Mouse (Mus musculus): ENCODE results near the gene E2f3.

Gene E2f3

DNA sequence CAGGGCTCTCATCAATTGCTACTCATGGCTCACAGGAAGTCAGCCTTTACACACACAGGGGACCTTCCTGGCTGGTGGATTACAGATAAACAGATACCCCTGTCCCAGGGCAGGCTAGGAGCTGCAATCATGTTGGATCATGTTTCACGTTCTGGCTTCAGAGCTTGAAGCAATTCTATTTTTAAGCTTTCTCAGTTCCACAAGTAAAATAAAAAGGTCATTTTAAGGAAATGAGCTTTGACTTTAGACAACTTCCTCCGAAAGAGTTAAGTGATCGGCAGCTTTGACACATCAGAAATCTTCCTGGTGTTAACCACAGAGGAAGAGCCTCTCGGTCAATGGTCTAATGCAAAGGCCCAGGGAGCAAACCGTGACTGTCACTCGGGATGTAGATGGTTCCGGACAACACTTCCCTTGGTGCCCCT lies 6.7 kb downstream of the E2f3 start:
- DNase-seq (ENCODE audit: low spot score) = no peak

DNA sequence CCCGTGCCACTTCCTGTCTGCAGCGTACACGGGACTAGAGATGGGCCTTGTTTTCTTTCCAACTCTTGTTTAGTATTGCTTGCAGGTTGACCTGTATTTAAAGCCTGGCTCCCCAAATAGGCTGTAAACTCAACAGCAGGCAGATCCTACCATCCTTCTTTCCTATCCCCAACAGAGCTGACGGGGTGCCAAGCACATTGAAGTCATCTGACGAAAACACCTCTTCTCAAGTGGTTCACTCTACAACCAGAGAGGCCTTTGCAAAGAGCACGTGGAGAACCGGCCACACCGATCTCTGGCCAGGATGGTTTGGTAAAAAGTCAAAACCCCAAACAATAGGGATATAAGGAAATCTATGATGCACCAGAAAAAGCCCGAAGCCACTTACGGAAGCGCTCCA lies 8.5 kb downstream of the E2f3 start:
- DNase-seq (ENCODE audit: low spot score) = no peak

DNA sequence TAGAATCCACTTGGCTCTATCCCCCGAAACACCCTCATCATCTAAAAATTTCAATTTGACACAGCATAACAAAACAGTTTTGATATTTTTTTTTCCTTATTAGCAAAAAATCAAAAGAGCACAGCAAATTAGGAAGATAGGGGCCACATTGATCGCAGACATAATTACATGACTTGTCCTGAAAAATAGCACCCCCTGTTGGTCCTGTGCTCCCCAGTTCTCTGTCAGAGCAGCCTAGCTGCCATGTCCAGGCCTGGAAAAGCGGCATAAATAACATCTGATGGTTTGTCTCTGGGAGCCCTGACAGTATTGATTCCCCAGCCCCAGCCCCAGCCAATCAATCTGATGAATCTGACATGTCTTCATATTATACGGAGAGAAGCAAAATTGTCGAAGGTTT lies 11.8 kb downstream of the E2f3 start:
- DNase-seq (ENCODE audit: low spot score) = no peak

DNA sequence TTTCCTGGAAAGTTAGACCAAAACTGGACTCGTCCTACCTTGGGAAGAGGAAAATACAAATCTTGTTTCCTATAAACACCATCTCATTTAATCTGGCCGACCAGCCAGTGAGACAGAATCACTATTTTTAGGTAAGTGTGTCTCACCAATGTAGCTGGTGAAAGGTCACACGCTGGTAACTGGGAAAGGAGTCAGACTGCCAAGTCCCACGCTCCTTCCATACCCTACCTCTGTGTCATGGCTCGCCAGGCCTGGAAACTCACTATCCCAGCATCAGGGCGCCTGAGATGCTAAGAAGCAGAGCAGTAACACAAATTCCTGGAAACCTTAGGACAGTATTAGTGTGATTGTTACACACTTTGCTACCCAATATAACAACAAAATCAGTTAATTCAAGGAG lies 12.3 kb downstream of the E2f3 start:
- no peak for DNase-seq (ENCODE audit: low spot score)

DNA sequence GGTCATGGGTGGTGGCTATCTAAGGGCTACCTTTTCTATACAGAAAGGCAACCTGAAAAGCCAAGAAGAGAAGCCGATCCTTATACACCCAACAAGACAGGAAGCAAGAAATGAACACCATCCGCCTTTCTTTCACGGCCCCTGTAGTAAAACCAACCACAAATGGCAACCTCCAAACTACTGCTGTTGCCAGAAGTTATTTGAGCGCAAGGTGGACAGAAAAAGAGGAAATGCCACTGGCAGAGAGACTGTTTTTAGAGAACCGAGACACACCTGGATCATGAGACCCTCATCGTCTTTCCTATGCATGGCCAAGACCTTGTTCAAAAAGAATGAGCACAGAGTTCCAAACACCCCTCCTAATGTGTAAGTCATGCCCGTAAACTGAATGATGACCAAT lies 15.5 kb downstream of the E2f3 start:
- DNase-seq (ENCODE audit: low spot score) = no peak

DNA sequence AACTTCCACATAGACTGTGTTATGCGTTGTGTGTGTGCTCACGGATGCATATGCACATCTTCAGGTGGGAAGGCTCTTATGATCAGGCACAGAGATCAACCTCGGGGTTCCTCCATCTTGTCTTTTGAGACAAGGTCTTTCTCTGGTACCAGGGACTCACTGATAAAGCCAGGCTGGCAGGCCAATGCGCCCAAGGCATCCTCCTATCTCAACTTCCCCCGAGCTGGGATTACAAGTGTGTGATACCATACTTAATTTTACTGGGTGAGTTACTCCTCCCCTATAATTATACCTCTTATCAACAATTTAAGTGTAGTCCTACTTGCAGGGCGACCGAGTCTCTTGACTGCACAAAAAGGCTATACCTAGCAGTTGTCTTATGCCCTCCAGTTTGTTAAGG lies 17.2 kb downstream of the E2f3 start:
- DNase-seq (ENCODE audit: low spot score) = no peak

DNA sequence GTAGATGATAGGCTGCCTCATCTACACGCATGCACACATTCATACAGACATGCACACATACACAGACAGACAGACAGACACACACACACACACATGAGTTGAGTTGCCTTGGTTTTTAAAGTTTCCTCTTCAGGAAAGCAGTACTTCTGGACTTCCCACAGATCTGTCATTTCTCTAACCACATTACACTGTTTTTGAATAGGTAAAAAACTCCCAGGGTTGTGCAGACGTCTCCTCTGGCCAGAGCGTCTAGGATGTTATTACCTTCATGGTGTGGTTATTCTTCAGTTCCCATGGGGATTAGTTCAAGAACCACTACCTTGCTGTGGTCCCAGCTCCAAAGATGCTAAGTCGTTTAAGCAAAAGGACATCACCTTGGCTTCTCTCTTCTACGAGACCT lies 18.5 kb downstream of the E2f3 start:
- DNase-seq (ENCODE audit: low spot score) = no peak

DNA sequence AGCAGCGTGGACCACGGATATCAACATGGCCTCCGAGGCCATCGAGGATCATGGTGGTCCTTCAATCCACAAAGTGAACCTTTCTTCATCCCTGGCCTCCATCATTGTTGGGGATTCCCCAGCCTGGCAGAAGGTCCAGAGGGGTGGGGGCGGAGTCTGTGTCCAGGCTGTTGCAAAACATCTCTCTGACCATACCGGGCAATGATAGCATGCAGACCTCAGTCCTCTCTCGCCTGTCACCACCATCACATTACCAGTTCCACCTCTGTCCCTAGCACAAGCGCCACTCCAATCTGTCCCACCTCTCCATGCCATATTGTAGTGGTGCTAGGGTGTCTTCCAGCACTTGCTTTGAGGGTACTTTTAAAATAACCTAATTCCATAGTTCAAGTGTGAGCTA lies 18.9 kb downstream of the E2f3 start:
- no peak for DNase-seq (ENCODE audit: low spot score)

DNA sequence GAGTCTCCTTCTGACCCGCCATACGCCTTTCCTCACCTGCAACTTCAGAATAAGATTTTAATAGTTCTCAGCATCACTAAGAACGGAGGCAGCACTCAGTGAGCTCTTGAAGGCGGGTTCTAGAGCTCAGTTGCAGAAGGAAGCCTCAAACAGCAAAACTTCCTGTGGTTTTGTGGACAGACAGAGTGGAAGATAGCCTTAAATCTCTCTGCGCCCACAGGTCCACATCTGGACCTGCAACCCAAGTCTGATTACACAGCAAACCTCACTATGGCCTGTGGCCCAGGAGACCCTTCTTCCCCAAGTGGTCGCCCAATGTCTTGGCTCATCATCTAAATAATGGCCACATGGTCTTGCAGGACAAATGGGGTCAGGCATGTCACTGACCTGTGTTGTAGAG lies 21.8 kb downstream of the E2f3 start:
- no peak for DNase-seq (ENCODE audit: low spot score)

DNA sequence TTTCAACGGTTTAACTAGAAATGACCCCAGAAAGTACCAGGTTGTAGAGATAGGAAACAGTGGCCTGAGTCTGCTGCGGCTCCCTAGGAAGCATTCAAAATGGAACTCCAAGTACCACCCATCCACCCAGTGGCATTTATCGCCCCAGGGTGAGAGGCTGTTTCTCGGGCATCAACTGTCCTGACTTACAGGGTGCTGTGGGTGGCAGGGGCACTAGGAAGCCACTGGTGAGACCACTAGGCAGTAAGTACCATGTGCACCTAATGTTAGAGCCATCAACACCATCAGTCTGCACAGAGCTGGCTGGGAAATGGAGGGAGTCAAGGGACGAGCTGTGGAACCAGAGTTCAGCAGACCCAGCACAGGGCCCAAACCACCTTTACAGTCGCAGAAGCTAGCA lies 25.4 kb downstream of the E2f3 start:
- no peak for DNase-seq (ENCODE audit: low spot score)

DNA sequence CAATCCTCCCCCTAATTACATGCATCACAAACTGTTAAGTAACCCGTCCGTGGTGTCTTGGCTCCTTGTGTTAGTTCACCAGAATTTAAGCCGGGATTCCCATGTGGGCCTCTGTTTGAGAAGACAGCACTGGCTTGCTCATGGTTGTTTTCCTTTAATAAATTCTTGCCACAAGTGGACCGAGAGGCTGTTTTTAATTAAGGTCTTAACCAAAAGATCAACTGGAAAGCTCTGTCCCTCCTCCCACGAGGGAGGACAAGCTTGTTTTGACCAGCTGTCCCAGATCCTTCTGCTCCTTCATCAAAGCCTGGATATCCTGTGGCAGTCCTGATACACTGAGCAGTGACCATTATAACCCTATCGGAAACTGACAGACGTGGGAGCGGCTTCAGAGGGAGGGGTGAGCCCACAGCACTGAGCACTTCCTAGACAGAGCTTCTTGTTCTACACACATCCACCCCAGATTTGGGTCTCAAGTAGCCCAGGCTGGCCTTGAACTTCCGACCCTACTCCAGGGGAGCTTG lies 28.1 kb downstream of the E2f3 start:
- DNase-seq (ENCODE audit: low spot score) = no peak

DNA sequence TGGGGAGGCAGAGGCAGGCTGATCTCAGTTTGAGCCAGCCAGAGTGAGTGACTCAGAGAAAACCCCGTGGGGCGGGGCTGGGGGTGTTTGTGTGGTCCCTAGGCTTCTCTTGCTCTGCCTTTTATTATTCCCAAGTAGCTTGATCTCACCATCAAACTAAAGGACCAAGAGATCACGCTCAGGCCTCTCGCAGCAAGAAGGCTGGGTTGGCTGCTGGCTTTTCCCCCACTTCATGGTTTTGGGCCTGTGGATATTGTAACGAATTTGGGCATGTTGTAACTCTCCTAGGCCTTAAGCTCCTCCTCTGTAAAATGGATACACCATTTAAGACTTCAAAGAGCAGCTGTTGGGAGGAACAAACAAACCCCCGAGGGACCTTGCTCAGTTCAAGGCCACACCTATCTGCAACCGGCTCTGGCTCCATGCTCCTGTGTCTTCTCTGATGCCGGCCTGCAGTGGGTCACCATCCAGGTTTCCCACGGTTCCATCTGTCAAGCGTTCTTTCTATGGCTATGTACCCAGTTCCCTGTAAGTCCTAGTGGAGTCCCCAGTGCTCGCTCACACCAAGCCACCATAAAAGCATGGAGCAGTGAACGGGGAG lies 28.9 kb downstream of the E2f3 start:
- no peak for DNase-seq (ENCODE audit: low spot score)

DNA sequence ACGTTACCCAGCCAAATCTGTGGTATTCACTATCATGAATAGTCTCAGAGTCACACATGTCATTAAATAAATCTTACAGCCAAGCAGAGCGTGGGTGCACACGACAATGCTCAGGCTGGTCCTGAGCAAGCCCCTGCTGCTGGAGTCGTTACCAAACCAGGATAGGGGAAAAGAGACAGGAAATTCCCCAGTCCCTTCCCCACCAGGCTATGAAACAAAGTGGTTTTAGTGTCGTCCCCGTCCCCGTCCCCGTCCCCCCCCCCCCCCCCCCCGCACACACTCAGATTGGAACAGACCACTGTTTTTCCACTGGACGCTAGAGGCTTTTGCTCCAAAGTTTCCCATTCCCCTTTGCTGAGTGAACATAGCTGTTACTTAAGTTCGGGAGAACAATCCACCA lies 30.6 kb downstream of the E2f3 start:
- no peak for DNase-seq (ENCODE audit: low spot score)

DNA sequence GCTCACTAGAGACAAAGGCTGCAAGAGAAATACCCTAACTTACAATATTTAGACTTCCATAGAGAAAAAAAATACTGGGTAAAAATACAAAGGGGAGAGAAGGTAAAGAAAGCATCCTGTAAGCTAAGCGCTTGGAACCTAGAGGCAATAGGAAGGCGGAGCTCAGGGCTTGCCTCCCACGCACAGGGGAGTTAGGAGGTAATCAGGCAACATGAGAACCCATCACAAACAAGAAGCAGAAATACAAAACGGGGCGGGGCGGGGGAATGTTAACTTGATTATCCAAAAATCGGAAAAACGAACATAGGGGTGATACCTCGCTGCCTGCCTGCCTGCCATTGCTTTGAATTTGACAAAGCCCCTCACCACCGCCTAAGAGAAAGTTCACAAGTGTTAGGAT lies 31.1 kb downstream of the E2f3 start:
- no peak for DNase-seq (ENCODE audit: low spot score)

DNA sequence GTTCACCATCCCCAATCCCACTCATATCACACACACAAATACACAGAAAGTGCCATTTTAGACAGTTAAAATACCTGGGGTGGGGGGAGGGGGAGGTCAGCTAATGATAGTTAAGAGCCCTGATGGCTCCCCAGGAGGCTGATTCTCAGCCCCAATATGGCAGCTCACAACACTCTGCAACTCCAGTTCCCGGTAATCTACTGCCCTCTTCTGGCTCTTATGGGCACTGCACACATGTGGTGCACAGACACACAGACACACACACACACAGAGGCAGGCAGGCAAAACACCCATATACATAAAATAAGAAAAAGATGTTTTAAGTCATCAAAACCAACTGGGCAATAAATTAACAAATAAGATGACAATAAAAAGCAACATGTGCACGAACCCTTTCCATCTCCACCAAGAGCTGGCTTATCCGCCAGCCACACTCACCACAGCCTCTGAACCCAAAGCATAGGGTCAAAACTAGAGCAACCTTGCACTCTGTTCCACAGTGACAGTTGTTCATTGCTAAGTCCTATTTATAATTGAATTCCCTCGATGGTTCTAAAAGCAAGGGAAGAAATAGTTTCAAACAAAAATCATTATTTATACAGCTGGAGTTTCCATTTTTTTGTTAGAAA lies 32.3 kb downstream of the E2f3 start:
- DNase-seq (ENCODE audit: low spot score) = no peak

DNA sequence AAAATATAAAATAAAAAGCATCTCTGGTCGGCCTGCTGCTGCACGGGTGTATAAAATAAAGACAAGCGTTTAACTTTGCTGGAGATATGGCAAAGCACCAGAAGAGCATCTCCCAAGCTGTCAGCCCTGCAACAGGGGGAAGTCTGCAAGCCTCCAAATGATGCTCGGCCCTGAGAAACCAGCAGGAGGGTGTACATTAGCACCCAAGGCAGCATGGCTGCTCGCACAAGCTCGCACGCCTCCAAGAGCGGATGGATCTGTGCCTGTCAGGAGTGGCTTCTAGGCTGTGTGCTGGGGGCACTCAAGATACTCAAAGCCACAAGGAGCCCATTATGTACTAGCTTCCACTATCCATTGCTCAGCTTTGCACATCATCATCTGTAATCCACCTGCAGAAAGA lies 39.8 kb downstream of the E2f3 start:
- DNase-seq (ENCODE audit: low spot score) = no peak

DNA sequence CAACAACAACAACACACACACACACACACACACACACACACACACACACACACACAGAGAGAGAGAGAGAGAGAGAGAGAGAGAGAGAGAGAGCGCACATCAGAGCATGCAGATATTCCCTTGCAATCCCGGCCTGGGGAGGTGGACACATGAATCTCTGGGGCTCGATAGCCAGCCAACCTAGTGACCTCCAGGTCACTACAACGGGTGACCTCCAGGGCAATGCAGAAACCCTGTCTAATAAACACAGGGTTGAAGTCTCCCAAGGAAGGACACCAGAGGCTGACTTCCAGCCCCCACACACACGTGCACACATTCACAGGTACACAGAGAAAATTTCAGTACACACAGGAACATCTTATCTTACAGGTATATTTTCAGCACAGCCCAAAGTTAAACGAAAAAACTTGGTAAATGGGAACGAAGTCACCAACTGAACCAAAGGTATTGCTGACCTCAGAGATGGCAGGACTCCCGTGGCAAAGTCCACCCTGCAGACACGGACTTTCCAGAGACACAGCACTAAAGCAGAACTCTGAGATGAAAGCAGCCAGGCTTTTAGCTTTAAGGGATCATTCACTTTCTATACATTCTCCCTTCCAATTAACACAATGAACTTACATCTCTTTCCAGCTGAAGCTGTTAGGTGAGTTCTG lies 40.8 kb downstream of the E2f3 start:
- DNase-seq (ENCODE audit: low spot score) = no peak

DNA sequence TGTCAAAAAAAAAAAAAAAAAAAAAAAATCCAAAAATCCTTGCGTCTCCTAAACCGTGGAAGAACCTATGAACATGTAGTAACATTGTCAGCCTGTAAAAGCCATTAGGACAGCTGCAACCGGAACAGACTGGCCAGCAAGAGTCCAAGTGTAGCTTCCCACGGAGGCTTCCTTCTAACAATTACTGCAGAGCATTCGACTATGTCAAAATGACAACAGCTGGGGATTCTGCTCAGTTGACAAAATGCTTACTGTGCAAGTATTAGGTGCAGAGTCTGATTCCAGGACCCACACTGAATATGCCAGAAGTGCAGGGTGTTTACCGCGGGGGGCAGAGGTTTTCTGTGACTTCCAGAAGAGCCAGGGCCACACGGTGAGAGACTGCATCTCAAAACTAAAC lies 41.4 kb downstream of the E2f3 start:
- no peak for DNase-seq (ENCODE audit: low spot score)

DNA sequence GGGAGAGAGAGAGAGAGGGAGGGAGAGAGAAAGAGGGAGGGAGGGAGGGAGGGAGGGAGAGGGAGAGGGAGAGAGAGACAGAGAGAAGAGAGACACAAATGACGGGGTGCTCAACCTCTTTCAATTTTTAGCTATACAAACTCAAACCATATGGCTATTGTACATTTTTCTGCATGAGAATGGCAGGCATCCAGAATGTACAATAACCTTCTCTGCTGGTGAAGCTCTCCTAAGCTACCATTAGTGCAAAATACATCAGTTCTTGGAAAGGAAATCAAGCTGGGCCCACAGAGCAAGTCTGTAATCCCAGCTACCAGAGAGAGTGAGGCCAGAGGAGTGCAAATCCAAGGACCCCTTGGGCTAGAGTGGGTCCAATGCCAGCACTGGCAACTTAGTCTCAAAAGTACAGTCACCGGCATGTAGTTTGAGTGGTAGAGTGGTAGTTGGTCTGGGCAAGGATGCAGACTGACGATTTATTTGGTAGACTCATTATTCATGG lies 42.3 kb downstream of the E2f3 start:
- no peak for DNase-seq (ENCODE audit: low spot score)

DNA sequence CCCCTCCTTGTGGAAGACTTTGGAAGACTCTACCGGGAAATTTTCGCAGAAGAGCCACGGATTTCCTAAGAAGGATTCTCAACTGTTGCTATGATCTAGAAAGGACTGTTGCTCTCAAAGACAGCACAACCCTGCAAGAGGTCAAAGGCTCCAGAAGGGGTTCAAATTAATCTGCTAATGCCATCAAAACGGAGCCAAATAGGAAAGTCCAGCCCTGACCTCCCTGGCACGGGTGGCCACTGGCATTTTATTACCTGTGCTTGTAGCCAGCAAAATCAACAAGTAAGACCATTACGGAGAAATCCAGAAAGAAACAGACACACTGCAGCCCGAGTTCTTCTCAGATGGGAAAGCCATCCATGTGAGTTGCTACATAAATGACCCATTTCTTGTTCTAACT lies 45.8 kb downstream of the E2f3 start:
- DNase-seq (ENCODE audit: low spot score) = no peak

DNA sequence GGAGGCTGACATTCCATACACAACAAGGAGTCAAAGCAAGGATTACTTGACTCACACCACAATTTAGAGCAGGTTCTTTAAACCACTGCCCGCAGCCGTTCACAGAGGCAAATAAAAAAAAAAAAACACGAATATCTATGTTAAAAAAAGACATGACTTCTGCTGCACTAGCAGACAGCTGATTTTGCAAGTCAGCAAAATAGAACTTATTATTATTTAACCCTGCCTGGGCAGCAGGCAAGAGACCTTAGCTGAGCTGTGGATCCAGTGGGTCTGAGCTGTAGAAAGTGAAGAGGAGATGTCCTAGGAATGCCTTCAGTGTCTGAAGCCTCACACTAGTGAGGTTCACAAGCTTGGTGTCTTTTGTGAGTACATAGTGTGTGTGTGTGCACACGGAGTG lies 46.5 kb downstream of the E2f3 start:
- no peak for DNase-seq (ENCODE audit: low spot score)

DNA sequence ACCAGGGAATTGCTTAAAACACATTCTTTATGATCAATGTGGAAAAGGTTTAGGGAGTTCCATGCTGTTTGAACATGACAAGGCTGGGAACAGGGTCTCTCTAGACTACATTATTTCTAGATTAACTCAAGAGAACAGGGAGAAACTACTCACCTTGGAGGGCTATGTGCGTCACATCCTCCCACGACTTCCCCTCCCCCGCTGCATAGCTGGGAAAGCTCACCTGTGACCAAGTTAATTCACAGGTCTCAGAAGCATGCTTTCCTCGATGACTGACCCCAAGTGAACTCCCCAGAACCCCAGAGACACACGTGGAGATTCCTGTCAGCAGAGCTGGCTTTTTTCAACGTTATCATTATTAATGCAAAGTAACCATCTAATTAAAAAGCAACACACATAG lies 47.1 kb downstream of the E2f3 start:
- DNase-seq (ENCODE audit: low spot score) = no peak

DNA sequence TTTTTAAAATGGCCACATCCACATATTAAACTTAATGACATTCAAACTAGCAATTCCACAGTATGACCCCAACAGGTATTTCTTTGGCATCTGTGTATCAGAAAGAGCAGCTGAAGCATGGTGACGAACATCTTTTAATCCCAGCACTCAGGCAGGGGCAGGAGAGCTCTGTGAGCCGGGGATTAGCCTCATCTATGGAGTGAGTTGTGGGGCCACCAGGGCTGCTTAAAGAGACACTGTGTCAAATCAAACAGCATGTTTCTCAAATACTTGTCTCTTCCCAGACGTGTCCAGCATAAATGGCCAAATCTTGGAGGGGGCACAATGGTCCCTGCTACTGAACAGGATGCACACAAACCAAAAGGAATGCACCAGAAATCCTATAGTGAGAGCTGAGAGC lies 59.7 kb downstream of the E2f3 start:
- no peak for DNase-seq (ENCODE audit: low spot score)

DNA sequence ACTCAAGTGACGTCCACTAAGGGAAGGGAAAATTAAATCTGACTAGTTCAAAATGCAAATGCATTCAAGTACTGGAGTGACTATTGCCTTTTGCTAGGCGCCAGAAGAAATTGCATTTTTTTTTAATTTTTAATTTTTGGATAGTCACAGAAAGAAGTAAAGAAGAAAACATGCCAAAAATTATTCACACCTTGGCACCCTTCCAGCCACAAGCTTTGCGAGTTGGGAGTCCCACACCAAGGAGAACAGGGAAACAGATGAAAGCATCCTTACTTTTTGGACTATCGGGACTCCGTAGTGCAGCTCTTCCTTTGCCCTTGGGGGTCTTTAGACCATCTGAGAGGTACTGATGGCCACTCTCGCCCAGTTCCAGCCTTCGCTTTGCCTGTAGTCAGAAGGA lies 66.0 kb downstream of the E2f3 start:
- no peak for DNase-seq (ENCODE audit: low spot score)
